Mouse (Mus musculus) heart, adult 18-20 months (tissue): Measurements from ENCODE around the gene Asb1. TPM values are rescaled to one million over a fixed set of nuclear protein-coding genes. Genes with fewer than 3 reads are reported as not detected.

Experiments used
- DNase-seq, 2 experiments: peaks; one replicate each; pipeline ENCODE4 v3.0.0; 2021 to 2022; ENCODE audit warnings: mixed read lengths in 1 of 2
- total RNA-seq, 2 experiments: library from RNA; stranded (reverse); gene quantifications; 2 replicates each; pipeline ENCODE4 v1.2.3; 2021

Asb1 gene
- total RNA-seq, 2 experiments from 2014 or later: 22.4 to 26.0 TPM

DNA sequence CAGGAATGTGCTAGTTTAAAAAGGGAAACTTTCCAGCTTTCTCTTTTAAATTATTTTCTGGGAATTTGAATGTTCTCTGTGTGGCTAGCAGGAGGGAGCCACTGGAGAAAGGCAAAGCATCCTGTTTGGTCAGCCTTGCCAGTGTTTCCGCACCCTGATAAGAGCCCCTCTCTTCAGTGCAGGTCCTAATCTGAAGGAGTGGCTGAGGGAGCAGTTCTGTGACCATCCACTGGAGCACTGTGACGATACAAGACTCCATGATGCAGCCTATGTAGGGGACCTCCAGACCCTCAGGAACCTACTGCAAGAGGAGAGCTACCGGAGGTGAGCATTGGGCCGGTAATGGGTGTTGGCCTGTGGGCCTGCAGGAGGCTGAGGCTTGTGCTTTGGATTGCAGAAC lies 3.6 kb downstream of the Asb1 start:
- DNase-seq: no peak

DNA sequence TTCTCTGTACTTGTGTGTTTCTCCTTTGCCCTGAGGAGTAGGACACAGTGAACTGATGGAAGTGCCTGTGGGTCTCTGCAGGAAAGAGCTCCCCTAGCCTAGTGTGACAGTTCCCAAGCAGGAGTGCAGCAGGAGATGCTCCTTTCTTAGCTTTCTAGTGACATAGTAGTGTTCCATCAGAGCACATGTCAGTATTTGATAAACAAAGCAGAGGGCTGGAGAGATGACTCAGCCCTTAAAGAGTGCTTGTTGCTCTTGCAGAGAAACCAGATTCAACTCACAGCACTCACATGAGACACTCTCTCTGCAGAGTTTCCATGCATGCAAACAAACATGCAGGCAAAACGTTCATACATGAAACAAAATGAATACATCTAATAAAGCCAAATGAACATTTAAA lies 4.9 kb downstream of the Asb1 start:
- no peak for DNase-seq

DNA sequence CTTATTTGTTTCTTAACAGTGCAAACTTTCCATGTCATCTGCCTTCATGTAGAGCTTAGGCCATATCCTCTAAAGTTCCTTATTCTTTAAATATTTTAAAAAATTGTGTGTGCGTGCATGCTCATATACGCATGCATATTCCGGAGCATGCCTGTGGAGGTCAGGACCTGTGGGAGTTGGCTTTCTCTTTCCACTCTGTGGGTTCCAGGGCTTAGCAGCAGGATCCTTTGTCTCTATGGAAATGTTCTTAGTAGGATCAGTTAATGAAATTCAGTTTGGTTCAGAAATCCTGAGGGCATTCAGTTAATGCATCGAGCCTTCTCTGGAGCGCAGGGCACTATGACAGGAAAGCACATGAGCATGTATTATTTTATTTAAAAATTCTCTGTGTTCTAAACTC lies 7.2 kb downstream of the Asb1 start:
- no peak for DNase-seq

DNA sequence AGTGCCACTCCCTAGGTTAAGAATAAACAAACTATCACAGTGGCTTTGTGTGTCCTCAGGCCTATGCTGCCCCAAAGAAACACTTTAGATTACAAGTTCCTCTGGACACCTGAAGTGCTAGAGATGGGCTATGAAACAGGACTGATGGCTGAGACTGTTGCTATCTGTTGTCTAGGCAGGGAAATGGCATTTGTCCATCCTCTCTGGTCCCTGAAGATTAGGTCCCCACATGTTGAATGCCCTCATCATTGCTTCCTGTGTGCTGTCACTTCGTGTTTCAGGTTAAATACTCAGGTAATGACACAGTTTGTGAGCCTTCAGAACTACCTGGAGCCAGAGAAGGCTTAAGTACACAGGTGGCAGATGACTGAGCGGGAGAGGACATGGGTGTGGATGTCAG lies 8.7 kb downstream of the Asb1 start:
- no peak for DNase-seq

DNA sequence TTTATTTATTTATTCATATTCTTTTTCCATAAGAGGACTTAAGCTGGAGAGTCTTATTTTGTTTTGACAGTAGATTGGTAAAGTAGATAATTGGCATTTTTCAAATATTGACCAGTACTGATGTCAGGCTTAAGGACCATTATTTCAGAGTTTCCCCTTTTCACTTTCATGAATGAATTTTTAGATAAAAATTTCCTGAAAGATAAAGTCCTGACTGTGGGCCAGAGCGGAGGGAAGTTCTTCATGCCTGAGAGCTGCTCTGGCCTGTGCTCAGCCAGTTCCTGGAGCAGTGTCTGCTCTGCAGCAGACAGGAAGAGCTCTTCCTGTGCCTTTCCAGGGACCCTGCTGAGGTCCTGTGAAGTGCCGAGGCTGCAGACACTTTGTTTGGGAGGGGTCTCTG lies 16.8 kb downstream of the Asb1 start:
- no peak for DNase-seq

DNA sequence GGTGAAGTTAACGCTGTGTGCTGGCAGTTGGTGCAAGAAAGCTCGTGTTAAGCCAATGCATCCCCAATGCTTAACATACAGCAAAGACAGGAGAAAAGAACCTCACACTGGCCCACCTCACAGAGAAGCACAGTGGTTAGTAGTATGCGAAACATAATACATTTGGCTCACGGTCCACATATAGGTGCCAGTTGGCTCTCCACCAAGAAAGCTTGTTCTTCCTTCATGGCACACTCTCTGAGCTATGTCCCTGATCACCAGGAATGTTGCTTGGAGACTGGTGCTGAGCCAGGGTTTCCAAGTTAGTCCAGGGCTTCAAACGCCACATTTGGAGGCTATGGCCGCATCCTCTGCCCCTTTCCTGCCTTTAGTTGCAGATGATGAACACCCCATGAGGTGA lies 20.9 kb downstream of the Asb1 start:
- no peak for DNase-seq

DNA sequence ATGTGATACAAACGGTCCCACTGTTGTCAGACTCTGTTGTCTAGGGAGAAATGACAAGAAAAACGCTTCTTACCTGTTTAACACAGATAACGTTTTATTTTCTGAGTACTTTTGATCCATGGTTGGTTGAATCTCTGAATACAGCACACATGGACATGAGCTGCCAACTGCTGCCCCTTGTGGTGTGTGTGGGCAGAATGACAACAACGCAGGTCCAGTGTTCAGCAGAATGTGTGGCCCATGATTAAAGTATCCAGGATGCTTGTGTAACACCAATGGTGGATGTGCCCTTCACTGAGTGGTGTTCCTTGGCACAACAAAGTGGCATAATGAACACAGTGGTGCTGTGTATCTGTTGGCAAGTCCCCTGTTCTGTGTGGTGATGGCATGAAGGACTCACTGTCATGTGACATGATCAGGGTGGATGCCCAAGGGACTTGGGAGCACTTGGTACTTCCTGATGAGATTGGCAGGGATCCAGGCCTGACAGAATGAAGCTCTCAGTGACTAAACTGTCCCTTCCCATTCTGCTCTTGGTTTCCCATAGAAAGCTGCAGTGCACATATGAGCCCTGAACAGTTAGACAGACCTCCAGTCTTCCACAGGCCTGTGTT lies 22.7 kb downstream of the Asb1 start:
- DNase-seq: no peak

DNA sequence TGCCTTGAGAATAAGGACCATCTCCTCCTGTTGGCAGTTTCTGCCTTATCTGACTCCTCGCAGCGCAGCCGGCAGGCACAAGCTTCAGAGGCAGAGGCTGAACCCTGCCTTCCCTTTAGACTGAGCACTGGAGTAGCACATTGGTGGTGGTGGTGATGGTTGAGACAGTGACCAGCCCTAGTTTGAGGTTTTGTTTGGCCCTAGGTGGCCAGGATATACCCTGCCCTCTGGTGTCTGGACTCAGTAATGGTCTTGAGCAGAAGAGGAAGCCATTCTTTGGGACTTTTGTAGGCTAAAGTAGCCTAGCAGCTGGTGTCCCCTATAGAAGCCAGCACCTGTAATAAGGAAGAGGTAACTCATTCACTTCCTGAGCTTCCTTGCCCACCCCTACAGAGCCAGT lies 23.7 kb downstream of the Asb1 start:
- DNase-seq: peak in 1 of 2 experiments; percentile 15

DNA sequence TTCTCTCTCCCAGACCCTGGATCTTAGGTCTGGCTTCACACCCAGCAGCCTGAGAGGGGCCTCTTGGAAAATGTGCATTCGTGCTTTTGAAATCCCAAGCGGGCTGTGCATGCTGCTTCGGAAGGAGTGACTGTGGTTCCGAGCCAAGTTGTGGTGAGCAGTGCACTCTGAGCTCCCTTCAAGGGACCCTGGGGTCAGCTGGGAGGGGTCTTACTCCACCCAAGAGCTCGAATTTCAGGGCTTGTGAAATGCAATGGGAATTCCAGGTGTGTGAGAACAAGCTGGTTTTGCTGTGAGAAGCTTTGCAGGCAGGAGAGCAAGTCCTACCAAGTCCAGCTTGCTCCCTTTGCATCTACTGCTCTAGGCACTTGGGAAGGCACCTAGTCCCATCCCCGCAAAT lies 24.3 kb downstream of the Asb1 start:
- no peak for DNase-seq

DNA sequence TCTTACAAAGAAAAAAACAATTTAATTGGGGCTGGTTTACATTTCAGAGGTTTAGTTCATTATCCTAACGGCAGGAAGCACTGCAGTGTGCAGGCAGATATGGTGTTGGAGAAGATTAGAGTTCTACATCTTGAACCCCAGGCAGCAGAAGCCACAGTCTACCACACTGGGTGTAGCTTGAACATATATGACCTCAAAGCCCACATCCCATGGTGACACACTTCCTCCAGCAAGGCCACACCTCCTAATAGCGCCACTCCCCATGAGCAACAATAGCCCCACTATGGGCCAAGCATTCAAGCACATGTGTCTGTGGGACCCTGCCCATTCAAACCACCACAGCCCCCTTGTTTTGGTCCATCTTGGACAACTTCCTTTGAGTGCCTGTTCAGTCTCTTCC lies 26.9 kb downstream of the Asb1 start:
- DNase-seq: no peak

DNA sequence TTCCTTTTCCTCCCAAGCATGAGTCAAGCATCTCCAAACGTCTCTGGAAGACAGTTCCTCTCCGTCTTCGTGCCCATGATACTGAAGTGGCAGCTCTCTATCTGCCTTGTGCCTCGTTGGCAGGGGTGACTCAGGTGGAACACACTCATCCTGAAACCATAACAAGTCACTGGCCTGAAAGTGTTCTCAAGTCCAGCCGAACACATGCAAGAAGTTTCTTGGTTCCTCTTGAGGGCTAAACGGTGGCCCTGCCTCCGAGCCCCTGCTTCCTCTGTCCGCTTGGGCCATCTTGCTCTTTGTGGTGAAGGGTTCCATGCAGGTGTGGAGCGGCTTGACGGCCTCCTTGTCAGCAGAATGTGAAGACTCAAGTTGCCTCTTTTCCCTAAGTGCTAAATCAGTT lies 32.1 kb downstream of the Asb1 start:
- no peak for DNase-seq

DNA sequence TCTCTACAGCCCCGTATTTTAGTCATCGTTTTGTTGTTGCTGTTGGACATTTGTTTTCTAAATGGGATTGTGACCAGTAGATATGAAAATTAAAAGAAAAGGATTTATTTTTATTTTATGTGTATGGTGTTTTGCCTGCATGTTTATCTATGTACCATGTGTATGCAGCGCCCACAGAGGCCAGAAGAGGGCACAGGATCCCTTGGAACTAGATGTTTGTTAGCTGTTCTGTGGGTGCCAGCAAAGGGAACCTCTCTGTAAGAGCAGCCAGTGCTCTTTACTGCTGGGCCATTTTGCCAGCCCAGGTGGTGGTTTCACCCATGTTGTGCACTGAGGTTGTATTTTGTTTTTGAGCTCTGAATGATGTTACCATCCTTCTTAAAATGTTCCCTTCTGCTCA lies 33.9 kb downstream of the Asb1 start:
- peak; percentile 29 to 56 for DNase-seq

DNA sequence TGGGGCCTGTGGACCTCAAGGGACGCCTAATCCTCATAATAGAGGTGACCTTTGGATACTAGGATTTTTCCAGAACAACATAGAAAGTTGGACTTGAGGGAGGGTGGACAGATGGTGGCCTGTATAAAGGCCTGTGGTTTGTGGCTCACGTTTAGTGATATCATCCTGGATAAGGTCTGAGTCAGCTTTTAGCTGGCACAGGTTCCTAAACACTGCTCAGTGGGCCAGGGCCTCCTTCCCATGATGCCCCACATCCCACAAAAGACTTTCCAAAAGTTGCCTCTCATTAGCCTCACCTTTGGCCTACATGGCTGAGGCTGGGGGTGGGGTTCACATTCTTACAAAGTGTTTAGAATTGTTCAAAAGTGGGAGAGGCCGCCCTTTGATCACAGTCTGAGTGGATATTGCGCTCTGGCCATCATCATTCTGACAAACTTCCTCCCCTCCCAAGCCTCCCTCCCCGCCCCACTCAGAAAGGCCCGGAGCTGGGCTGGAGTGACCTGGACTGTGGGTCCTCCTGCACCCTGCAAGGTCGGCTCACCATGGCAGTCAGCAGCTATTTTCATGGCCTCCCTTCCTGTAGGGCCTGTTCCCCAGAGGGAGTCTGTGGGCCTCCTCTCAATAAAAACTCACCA lies 37.7 kb downstream of the Asb1 start:
- DNase-seq: no peak

DNA sequence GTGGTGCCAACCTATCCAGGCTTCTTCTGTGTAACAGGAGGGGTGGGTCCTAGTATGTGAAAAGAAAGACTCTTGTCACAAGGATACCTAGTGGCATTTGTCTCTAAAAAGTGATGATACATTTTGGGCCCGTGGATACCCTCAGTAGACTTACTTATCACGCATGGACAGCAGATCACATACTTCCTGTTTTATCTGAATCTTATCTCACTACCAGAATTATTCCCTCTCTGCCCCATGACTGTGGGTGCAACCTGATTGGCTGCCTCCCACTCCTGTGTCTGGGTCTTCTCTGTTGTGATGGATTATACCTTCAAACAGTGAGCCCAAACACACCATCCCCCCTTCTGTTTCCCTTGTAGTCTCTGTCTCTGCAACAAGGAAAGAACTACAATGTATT lies 40.2 kb downstream of the Asb1 start:
- DNase-seq: no peak

DNA sequence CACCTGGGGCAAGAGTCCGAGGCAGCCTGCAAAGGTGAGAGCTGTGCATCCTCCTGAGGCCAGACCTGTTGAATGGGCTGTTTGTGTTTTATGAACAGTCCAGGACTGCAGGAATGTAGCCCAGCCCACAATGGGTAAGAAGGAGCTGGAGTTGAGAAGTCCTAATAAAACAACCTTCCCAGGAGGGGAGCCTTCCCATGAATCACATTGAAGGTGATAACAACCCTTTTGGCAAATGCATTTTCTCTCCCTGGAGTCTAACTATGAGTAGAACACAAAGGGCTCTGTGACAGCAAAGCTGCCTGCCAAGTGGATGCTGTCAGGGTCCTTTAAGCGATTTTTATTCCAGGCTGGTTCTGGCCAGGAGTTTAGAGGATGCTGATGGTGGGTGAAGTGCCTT lies 40.9 kb downstream of the Asb1 start:
- DNase-seq: no peak

DNA sequence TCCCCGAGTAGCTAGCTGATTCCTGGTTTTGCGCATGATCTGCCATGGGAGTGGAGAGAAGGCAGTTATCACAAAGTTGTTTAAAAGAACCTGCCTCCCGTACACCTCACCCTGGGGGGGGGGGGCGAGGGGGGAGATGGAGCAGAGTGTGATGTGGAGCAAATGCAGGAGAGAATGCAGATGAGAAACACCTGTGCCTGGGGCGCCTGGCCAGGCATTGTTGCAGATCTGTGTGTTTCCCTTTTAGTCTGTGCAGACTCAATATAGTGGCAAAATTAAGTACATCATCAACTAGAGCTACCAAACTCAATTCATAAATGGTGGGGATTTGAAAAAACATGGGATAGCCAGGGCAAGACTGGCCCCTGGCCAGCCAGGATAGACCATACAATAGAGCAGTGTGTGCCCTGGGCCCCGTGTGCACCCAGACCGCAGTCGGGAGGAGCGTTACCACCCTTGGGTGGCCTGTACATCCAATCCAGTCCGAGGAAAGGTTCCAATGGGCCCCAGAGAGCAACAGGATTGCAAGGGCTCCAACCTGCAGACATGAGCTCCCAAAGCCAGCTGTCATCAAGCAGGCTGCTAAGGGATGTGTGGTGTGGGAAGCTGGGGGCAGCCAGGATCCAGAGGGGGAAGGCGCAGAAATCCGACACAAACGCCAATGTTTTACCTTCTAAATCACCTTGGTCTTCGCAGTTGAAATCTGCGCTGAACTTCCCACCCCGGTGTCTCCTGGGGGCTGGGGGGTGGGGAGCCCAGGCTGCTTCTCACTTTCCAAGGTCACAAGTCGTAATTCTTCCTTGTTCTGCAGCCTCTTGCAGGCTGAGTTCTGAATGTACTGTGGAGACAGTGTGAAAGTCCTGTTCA lies 44.9 kb downstream of the Asb1 start:
- DNase-seq: no peak

DNA sequence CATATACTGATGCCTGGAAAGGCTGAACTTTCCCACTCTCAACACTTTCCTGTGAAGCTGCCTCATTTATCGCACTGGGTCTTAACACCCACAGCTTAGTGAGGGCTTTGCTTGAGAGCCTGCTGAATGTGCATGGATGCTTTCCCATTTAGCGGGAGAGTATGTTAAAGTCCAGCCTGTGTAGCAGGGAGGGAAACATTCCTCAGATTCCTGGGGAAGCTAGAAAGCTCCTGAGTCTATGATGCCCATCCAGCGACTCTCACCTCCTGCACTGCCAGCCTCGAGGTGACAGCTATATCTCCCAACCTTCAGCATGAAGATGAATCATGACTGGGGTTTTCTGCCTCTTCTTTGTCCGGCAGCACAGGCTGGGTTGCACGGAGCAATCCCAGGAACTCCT lies 49.4 kb downstream of the Asb1 start:
- no peak for DNase-seq

DNA sequence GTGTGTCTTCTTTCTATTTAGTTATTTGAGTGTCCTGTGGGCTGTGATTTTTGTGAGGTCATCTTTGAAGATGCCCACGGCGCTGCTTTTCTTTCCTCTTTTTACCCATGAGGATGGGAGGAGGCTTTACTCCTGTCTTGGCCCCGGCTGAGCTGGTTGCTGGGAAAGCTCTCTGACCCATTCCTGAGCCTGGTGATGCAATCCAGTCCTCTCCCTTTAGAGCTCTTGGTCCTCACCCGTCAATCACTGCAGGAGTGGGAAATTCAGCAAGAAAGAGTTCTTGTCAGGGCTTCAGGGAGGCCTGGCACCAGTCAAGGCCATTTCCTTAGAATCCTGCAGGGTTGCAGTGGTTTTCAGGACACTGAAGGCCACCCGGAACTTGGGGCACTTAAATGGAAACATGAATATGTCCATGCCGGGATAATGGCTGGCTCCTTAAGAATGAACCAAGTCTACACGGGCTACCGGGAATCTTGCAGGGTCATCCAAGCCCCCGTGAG lies 55.2 kb downstream of the Asb1 start:
- no peak for DNase-seq

DNA sequence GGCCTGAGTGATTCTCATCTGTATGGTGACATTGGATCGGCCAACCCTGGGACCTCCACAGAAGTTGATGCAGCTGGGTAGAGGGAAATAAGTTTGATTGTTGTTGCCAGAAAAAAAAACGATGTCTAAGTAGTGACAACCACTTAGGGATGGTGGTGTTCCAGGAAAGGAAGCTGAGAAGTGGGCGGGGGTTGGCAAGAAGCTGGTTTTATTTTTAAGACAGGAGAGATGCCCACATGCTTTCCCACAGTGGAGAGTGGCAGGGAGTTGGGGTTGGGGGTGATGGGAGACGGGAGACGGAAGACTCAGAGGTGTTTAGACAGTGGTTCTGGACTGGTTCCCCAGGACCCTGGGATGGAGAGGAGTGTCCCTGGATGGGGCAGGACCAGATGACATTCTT lies 57.3 kb downstream of the Asb1 start:
- no peak for DNase-seq

DNA sequence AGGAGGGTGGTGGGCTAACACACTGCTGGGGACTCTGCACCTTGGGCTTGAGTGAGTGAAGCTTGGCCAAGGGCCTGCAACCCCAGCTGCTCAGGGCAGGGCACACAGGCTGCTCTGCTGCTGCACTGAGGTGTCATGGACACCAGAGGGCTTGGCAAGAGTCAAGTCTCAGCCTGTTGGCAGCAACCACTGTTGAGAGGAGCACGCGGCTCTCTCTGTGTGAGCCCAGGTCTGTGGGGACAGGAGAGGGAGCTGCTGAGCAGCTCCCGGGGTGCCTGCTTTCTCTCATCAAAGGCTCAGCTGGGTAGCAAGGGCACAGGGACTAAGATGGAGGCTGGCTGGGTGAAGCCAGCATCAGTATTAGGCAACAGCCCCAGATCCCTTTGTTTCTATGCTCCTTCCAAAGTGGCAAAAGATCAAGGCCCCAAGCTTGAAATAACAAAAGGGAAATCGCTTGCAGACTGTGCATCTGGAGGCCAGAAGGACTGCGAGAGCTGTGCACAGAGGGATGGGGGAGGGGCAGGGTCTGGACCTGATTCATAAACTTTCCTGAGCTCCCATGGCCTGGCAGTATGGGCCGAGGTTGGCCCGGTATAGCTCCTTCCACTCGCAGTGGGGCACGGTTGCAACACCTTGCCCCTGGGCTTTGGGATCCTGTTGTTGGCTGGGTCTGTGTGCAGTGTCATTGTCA lies 60.5 kb downstream of the Asb1 start:
- peak; percentile 54 to 74 for DNase-seq

DNA sequence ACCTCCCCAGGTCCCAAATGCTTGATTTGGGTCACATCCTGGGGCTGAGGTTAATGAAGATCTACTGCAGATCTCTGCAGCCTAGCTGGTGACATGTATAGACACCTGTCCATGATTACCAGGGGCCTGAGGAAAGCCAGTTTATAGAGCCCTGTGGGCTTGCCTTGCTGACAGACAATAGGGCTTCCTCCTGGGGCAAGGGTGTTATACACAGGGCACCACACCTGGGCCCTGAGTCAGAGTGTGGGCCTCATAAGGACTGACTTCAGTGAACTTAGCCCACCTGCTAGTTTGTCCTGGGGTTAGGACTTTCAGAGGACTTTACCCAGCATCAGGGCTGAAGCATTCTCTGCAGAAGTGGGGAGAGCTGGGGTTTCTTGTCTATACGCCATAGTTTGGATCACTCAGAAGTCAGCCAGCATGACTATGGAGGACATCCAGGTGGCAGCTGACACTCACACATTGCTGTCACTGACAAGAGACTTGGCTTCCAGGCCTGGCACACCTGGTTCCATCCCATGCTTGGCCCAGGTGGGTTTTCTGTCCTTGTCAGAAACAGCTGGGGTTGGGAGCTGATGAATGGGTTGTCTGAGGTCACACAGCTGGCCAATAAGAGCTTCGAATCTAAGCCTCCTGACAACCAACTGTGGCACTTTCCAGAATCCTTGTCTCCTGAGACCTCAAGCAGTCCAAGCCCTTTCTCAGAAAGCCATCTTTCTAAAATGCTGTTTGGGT lies 61.2 kb downstream of the Asb1 start:
- peak in 1 of 2 experiments; percentile 3 for DNase-seq

DNA sequence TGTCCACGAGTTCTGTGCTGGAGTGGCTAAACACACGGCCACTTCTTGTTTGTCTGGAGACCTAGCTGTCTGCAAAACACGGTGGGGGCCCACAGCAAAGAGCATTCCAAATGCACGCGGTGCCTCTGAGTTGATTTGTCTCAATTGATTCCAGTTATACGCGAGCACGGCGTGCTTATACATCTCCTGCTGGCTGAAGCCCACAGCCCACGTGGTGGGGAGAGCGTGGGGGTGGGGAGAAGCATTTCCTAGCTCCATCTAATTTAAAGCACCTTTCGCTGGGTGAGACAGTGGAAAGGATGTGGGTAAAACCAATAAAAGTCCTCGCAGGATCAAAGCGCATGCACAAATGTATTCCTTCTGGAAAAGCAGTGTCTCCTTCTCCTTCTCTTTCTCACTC lies 65.3 kb downstream of the Asb1 start:
- DNase-seq: no peak
